Mouse (Mus musculus) lung, adult 2 months (tissue): Measurements from ENCODE around the gene Fgf12.

Experiments
- CTCF ChIP-seq: fragments of 200-500 bp; IDR thresholded peaks from 2 replicates; pipeline ENCODE4 v1.5.1; 2011; ENCODE audit warnings: mild to moderate bottlenecking, low read length, control low read depth; ENCODE audit not compliant: insufficient read depth
- POLR2A ChIP-seq: fragments of 200-500 bp; IDR thresholded peaks from 2 replicates; pipeline ENCODE4 v1.6.1; 2011; ENCODE audit warnings: low read depth, mild to moderate bottlenecking, control low read depth, low read length, borderline replicate concordance; ENCODE audit errors: extremely low read depth

DNA sequence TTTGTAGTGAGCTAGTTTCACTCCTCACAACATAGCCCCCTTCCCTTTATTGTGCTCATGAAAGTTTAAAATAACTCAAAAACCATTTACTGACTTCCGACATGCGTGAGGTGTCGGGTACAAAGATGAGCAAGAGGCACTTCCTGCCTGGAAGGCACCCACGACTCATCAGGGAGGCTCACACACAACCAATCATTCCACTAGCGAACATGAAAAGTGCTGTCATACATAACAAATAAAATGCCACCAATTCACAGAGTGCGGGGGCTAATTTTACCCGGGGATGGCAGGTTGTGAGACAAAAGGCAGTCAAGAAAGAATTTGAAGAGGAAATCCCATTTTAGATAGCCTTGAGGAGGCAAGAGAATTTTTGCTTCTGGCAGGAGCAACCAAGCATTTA, 344.6 kb downstream of the Fgf12 start:
- no peak for TF ChIP-seq POLR2A
- TF ChIP-seq CTCF, result no peak
